In the genomic region with DNA sequence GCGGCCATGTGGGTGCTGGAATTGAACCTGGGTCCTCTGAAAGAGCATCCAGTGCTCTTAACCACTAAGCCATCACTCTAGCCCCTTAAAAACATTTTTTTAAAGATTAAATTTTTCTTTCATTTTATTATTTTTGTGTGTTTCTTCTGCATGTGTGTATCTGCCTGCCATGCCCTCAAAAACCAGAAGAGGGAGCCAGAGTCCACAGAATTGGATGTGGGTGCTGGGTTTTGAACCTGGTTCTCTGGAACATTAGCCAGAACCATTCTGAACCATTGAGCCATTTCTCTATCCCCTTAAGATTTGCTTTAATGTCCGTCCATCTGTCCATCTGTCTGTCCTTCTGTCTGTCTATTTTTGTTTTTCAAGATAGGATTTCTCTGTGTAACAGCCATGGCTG, we compare ENCODE assay signal across 8 mouse cellular contexts. TPM values are rescaled to one million over a fixed set of nuclear protein-coding genes. Genes with fewer than 3 reads are reported as not detected.
DNase-seq lines count a peak whose midpoint lies in the region; ATAC-seq and TF ChIP-seq lines count a peak whose summit lies in the region.
"Had no signal": no experiment of that assay in that cellular context is flagged by ENCODE, and none has a peak within 500 bp of the region (broad histone marks: within the 10 kb centered on the region; RNA-seq: fewer than 3 reads in every experiment).

No protein-coding gene starts in this region.

- peak; percentile 61 for DNase-seq in CH12.LX (ENCODE audit: extremely low read depth)
- peak; percentile 77 for DNase-seq in NIH3T3 (ENCODE audit: low read depth)
- DNase-seq in forelimb bud, embryonic 11.5 days (ENCODE audit: low read depth, low spot score): peak; percentile 49

- no peak for ATAC-seq in intestine, postnatal 0 days
- ATAC-seq in intestine, embryonic 16.5 days: no peak
- peak; percentile 68 for ATAC-seq in megakaryocyte progenitor cell, adult 5-6 weeks (replicated peaks; ENCODE audit: poor library complexity)
- ATAC-seq in monocyte, adult 5-6 weeks (replicated peaks; ENCODE audit: insufficient number of reproducible peaks, low FRiP score, low TSS enrichment, poor library complexity, severe bottlenecking): no peak

- no peak overlapping the region for H3K27ac ChIP-seq in intestine, postnatal 0 days (ENCODE audit: low read depth, low read length)
- no peak overlapping the region for H3K27ac ChIP-seq in intestine, embryonic 16.5 days (ENCODE audit: low read length)
- H3K27ac ChIP-seq in CH12.LX (ENCODE audit: insufficient read depth, low read depth): no peak overlapping the region
- H3K27ac ChIP-seq: heart, embryonic 13.5 days had no signal

- dilution Hi-C loops in CH12.LX (cut with MboI; ENCODE audit: extremely low pct_ligation_motif_present, extremely low pct_unique_long_range_greater_than_20kb, low sequenced_read_pairs): no loop called here

- H3K4me3 ChIP-seq in intestine, postnatal 0 days (ENCODE audit: low read depth, low read length): no peak overlapping the region
- H3K4me3 ChIP-seq in intestine, embryonic 16.5 days (ENCODE audit: low read length): no peak overlapping the region
- no peak overlapping the region for H3K4me3 ChIP-seq in CH12.LX (replicated peaks in 1 of 3; ENCODE audit: low read depth in 2 of 3, low read length in 2 of 3, poor library complexity in 1 of 3)
- H3K4me3 ChIP-seq: heart, embryonic 13.5 days had no signal

- no peak for TF ChIP-seq POLR2A in CH12.LX (IDR thresholded peaks at IDR 0.05; ENCODE audit: low read depth, low read length)

- H3K27me3 ChIP-seq in intestine, postnatal 0 days (replicated peaks; ENCODE audit: control insufficient read depth, insufficient read depth, low read length): no peaks in the 10 kb centered on the region
- H3K27me3 ChIP-seq in intestine, embryonic 16.5 days (replicated peaks; ENCODE audit: control insufficient read depth, insufficient read depth, low read length): no peaks in the 10 kb centered on the region
- H3K27me3 ChIP-seq in CH12.LX (replicated peaks): no peaks in the 10 kb centered on the region
- H3K27me3 ChIP-seq: heart, embryonic 13.5 days had no signal

- no peak overlapping the region for H3K9ac ChIP-seq in intestine, postnatal 0 days (ENCODE audit: low read depth, low read length)
- H3K9ac ChIP-seq in intestine, embryonic 16.5 days (ENCODE audit: low read depth, low read length): no peak overlapping the region
- H3K9ac ChIP-seq in CH12.LX (ENCODE audit: insufficient read depth, low read depth): no peak overlapping the region
- H3K9ac ChIP-seq: heart, embryonic 13.5 days had no signal

- TF ChIP-seq CTCF in intestine, postnatal 0 days (IDR thresholded peaks at IDR 0.05; ENCODE audit: low read depth): peak; percentile 87
- TF ChIP-seq CTCF in CH12.LX (conservative IDR thresholded peaks at IDR 0.05 in 1 of 2, IDR thresholded peaks at IDR 0.05 in 1 of 2; ENCODE audit: low read depth in 2 of 2, low read length in 2 of 2): peak; percentile 74 to 96

- TF ChIP-seq EP300 in CH12.LX (IDR thresholded peaks at IDR 0.05; ENCODE audit: low read length): no peak

- no peaks in the 10 kb centered on the region for H3K79me2 ChIP-seq in CH12.LX (replicated peaks; ENCODE audit: control insufficient read depth, extremely low read depth, insufficient read depth, poor library complexity, severe bottlenecking)

- in situ Hi-C loops in CH12.LX (cut with MboI; ENCODE audit: low pct_ligation_motif_present, low pct_unique_long_range_greater_than_20kb, low sequenced_read_pairs): loop anchor here (5.0 kb wide), 1 partner anchor 114 kb away; no protein-coding TSS in a partner anchor

- H3K9me3 ChIP-seq in intestine, postnatal 0 days (ENCODE audit: control insufficient read depth): no peaks in the 10 kb centered on the region
- no peaks in the 10 kb centered on the region for H3K9me3 ChIP-seq in intestine, embryonic 16.5 days (ENCODE audit: control insufficient read depth, low read length)
- no peaks in the 10 kb centered on the region for H3K9me3 ChIP-seq in CH12.LX (replicated peaks; ENCODE audit: low read length)
- H3K9me3 ChIP-seq: heart, embryonic 13.5 days had no signal

- TF ChIP-seq RAD21 in CH12.LX (IDR thresholded peaks at IDR 0.05; ENCODE audit: low read depth, low read length): peak; percentile 99

- 60% methylated on average over 2 of the region's 2 CpGs for WGBS in intestine, postnatal 0 days
- 57% methylated on average over 2 of the region's 2 CpGs for whole genome bisulfite sequencing in intestine, embryonic 16.5 days

- no peak overlapping the region for H3K4me2 ChIP-seq in intestine, postnatal 0 days (replicated peaks; ENCODE audit: low read depth)
- no peak overlapping the region for H3K4me2 ChIP-seq in intestine, embryonic 16.5 days (ENCODE audit: low read depth, low read length)
- H3K4me2 ChIP-seq in CH12.LX (ENCODE audit: insufficient read depth, low read depth, poor library complexity, severe bottlenecking): no peak overlapping the region
- H3K4me2 ChIP-seq: heart, embryonic 13.5 days had no signal

- peaks cover 38% of the 10 kb centered on the region; the same call in 1 of the 2 replicates for H3K36me3 ChIP-seq in intestine, postnatal 0 days (ENCODE audit: control insufficient read depth, insufficient read depth)
- no peaks in the 10 kb centered on the region for H3K36me3 ChIP-seq in intestine, embryonic 16.5 days (ENCODE audit: control insufficient read depth, insufficient read depth, low read length)
- H3K36me3 ChIP-seq in CH12.LX (replicated peaks in 1 of 2; ENCODE audit: control insufficient read depth in 1 of 2, insufficient read depth in 1 of 2, low read length in 1 of 2): peaks cover 0 to 47% of the 10 kb centered on the region in 2 experiments
- H3K36me3 ChIP-seq: heart, embryonic 13.5 days had no signal

- H3K4me1 ChIP-seq in intestine, postnatal 0 days (replicated peaks; ENCODE audit: control insufficient read depth, insufficient read depth, low read length): no peaks in the 10 kb centered on the region
- 0 out of 2 replicates have a peak, but pooled peaks cover 4% of the 10 kb centered on the region for H3K4me1 ChIP-seq in intestine, embryonic 16.5 days (ENCODE audit: control insufficient read depth, insufficient read depth, low read length)
- peaks cover 4 to 30% of the 10 kb centered on the region in 2 experiments; a peak in 3 of 4 replicates for H3K4me1 ChIP-seq in CH12.LX (ENCODE audit: control insufficient read depth in 1 of 2, insufficient read depth in 2 of 2)

TF ChIP-seq in CH12.LX, 34 proteins besides CTCF, POLR2A, EP300 and RAD21:
- TF ChIP-seq ZNF384 (IDR thresholded peaks at IDR 0.05; ENCODE audit: low read depth, low read length) (no peak), ZC3H11A (IDR thresholded peaks at IDR 0.05; ENCODE audit: low read depth, low read length) (peak; percentile 72), MYC (IDR thresholded peaks at IDR 0.05; ENCODE audit: low read depth, low read length) (0 out of 2 replicates have a peak, but pooled peaks have one; percentile 50), SMC3 (IDR thresholded peaks at IDR 0.05; ENCODE audit: low read depth, low read length) (peak; percentile 85)

RNA-seq across cellular contexts. Expression of gene Pfkfb4, which starts 11.6 kb away (rescaled TPM):
- 43.1 and 48.3 TPM in 2 replicates for polyA plus RNA-seq in intestine, postnatal 0 days (2015; fragmentation: Nextera tagmentation; extraction: Ambion mirVana)
- 15.1 and 21.7 TPM in 2 replicates for polyA plus RNA-seq in intestine, embryonic 16.5 days (2015; fragmentation: Nextera tagmentation; extraction: Ambion mirVana)
- total RNA-seq in CH12.LX (2012; rRNA removed) (4.5 and 5.1 TPM in 2 replicates), CH12.LX (2014; rRNA removed) (5.9 and 6.5 TPM in 2 replicates)
- 6.0 and 6.7 TPM in 2 replicates for polyA plus RNA-seq in CH12.LX (2012; ENCODE audit: insufficient read length, low read depth)
- total RNA-seq in megakaryocyte progenitor cell, adult 5-6 weeks (2015): 3.9 and 5.9 TPM in 2 replicates
- total RNA-seq in megakaryocyte progenitor cell, adult 5-6 weeks (2017): 12.8 and 13.5 TPM in 2 replicates
- 48.6 to 70.1 TPM (median 67.8 TPM) in 3 replicates for total RNA-seq in monocyte, adult 5-6 weeks (2017)

RNA-seq across cellular contexts. Expression of gene Ucn2, which starts 17.4 kb away (rescaled TPM):
- polyA plus RNA-seq in intestine, postnatal 0 days (2015; fragmentation: Nextera tagmentation; extraction: Ambion mirVana): not detected in 2 replicates
- not detected in 2 replicates for polyA plus RNA-seq in intestine, embryonic 16.5 days (2015; fragmentation: Nextera tagmentation; extraction: Ambion mirVana)
- not detected in 2 replicates for total RNA-seq in CH12.LX (2012; rRNA removed)
- total RNA-seq in CH12.LX (2014; rRNA removed): not detected in 2 replicates
- polyA plus RNA-seq in CH12.LX (2012; ENCODE audit: insufficient read length, low read depth): 0.40 and 0.49 TPM in 2 replicates
- not detected in 2 replicates for total RNA-seq in megakaryocyte progenitor cell, adult 5-6 weeks (2015)
- total RNA-seq in megakaryocyte progenitor cell, adult 5-6 weeks (2017): not detected in 2 replicates
- total RNA-seq in monocyte, adult 5-6 weeks (2017): not detected in 3 replicates
- polyA plus RNA-seq: heart, embryonic 13.5 days had no signal

RNA-seq across cellular contexts. Expression of gene Shisa5, which starts 35.2 kb away (rescaled TPM):
- 303 and 311 TPM in 2 replicates for polyA plus RNA-seq in intestine, postnatal 0 days (2015; fragmentation: Nextera tagmentation; extraction: Ambion mirVana)
- polyA plus RNA-seq in intestine, embryonic 16.5 days (2015; fragmentation: Nextera tagmentation; extraction: Ambion mirVana): 162 and 184 TPM in 2 replicates
- total RNA-seq in CH12.LX (2012; rRNA removed) (134 and 153 TPM in 2 replicates), CH12.LX (2014; rRNA removed) (156 and 170 TPM in 2 replicates)
- polyA plus RNA-seq in CH12.LX (2012; ENCODE audit: insufficient read length, low read depth): 121 and 166 TPM in 2 replicates
- total RNA-seq in megakaryocyte progenitor cell, adult 5-6 weeks (2015): 19.7 and 20.5 TPM in 2 replicates
- 74.8 and 94.4 TPM in 2 replicates for total RNA-seq in megakaryocyte progenitor cell, adult 5-6 weeks (2017)
- total RNA-seq in monocyte, adult 5-6 weeks (2017): 523 to 1,277 TPM (median 526 TPM) in 3 replicates

RNA-seq across cellular contexts. Expression of gene Col7a1, which starts 49.8 kb away (rescaled TPM):
- 1.9 and 3.1 TPM in 2 replicates for polyA plus RNA-seq in intestine, postnatal 0 days (2015; fragmentation: Nextera tagmentation; extraction: Ambion mirVana)
- polyA plus RNA-seq in intestine, embryonic 16.5 days (2015; fragmentation: Nextera tagmentation; extraction: Ambion mirVana): 0.99 and 1.2 TPM in 2 replicates
- total RNA-seq in CH12.LX (2012; rRNA removed) (0.98 and 1.1 TPM in 2 replicates), CH12.LX (2014; rRNA removed) (0.31 and 0.86 TPM in 2 replicates)
- polyA plus RNA-seq in CH12.LX (2012; ENCODE audit: insufficient read length, low read depth): 2.0 and 3.0 TPM in 2 replicates
- total RNA-seq in megakaryocyte progenitor cell, adult 5-6 weeks (2015): 0.02 and 0.12 TPM in 2 replicates
- 0.12 and 1.3 TPM in 2 replicates for total RNA-seq in megakaryocyte progenitor cell, adult 5-6 weeks (2017)
- total RNA-seq in monocyte, adult 5-6 weeks (2017): 0.19 to 1.2 TPM (median 0.43 TPM) in 3 replicates

RNA-seq across cellular contexts. Expression of gene Trex1, which starts 56.3 kb away (rescaled TPM):
- 16.1 and 17.1 TPM in 2 replicates for polyA plus RNA-seq in intestine, postnatal 0 days (2015; fragmentation: Nextera tagmentation; extraction: Ambion mirVana)
- 13.0 and 14.4 TPM in 2 replicates for polyA plus RNA-seq in intestine, embryonic 16.5 days (2015; fragmentation: Nextera tagmentation; extraction: Ambion mirVana)
- 20.8 and 31.5 TPM in 2 replicates for total RNA-seq in CH12.LX (2012; rRNA removed)
- total RNA-seq in CH12.LX (2014; rRNA removed): 20.1 and 21.1 TPM in 2 replicates
- polyA plus RNA-seq in CH12.LX (2012; ENCODE audit: insufficient read length, low read depth): 15.8 and 22.9 TPM in 2 replicates
- total RNA-seq in megakaryocyte progenitor cell, adult 5-6 weeks (2015): 22.4 and 24.1 TPM in 2 replicates
- total RNA-seq in megakaryocyte progenitor cell, adult 5-6 weeks (2017): 12.3 and 15.6 TPM in 2 replicates
- 47.4 to 94.7 TPM (median 64.7 TPM) in 3 replicates for total RNA-seq in monocyte, adult 5-6 weeks (2017)
